Mouse (Mus musculus): ENCODE measurements around the gene Gm10577.
A peak's percentile ranks its signal among the peaks of the same experiment; 100 is the strongest.

Gm10577 gene

DNA sequence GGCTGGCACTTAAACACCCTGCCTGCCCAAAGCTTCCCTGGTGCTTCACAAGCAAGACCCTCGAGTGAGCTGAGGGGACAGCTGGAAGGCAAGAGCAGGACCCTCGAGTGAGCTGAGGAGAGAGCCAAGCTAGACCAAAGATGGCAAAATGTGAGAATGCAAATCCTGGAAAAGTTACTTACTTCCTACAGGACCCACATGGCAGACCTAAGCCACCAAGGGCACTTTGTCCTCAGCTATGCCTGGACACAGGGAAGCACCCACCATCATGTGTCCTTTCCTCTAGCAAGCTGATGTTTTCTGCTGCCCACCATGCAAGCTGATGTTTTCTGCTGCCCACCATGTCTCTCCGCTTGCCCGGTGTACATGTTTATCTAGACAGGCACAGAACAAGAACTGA lies at the start of gene Gm10577:
Gm10577 (minus strand) TSS at position 101 of the 400 bp plus-strand sequence.
- DNase-seq (ENCODE audit: low read depth, low spot score): no peak

DNA sequence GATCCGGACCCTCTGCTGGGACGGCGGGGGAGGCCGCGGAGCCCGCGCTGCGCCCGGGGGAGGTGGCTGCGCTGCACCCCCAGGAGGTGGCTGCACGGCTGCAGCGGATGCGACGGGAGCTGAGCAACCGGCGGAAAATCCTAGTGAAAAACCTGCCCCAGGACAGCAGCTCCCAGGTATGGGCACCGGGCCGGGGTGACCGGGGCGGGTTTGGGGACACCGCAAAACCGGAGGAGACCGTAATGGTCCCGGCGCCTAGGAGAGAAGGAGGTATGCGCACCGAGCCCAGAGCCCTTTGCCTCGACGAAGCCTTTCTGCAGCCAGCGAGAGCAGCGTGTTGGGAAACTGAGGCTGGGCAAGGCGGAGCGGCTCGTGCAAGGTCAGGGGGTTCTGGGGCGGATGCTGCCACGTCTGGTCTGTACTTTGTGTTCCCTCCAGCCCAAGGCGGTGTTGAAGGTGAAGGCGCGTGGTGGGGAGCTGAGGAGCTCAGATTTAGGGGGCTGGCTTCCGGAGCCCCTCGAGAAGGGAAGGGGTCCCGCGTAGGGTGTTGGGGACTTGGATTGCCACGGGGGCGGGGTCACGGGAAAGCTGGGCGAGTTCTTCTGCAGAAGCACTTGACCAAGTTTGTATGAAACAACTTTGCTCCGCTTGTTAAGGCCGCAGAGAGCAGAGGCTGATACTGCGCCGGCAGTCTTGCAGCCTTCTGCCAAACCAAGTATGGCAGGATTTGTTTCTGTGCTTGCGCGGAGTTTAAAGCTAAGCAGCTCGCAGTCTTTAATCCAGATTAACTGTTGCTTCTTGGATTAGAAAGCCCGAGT lies 48.9 kb upstream of the Gm10577 start:
- DNase-seq (ENCODE audit: low read depth, low spot score): peak; percentile 26

DNA sequence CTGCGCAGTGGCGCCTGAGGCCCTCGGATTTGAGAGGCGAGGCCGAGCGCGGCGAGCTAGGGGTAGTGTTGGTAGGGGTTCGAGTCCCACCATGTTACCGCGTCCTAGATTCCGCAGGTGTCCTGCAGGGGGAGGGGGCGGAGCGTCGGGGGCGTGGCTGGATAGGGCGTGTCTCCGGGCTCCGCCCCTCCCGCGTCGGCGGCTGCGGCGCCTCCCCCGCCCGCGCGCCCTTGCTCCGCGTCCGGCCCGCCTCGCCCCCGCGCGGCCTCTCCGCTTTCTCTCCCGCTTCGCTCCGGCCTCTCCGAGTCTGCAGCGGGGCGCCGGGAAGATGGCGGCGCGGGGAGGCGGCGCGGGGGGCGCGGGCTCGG lies 48.3 kb upstream of the Gm10577 start, which contains the start of gene Raver2:
Raver2 (plus strand) TSS at position 198 of the 368 bp plus-strand sequence.
- peak; percentile 38 for DNase-seq (ENCODE audit: low read depth, low spot score)

DNA sequence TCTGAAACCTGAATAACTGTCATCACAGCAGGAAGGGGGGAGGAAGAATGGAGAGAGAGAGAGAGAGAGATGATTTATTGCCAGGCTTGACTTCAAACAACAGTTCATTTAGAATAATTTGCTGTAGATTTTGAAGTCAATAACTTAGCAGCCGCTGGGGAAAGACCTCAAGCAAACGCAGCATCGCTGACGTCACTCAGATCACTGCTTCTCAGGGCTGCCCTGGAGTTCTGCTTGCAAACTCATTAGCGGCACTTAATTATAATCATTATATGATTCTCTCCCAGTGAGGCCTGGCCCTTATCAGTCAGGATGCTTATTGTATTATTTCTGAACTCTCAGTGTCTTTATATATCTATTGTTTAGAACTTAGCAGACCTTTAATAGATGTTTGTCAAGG lies 45.9 kb upstream of the Gm10577 start:
- DNase-seq (ENCODE audit: low read depth, low spot score): no peak

DNA sequence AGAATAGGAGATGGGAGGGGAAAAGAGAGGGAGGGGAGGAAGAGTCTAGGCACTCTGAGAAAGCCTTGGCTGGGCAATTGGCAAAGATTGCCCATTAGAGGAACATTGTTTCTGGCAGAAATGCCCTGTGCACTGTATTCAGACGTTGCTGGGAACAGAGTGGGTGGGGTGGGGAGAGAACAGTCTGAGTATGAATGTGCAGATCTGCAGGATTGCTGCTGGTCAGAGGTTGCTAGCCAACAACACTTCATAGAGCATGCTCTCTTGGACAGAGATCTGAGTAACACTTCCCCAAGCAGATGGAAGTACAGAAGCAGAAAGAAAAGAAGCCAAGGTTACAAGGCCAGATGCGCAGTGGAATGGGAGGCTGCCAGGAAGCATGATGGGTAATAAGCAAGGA lies 41.6 kb upstream of the Gm10577 start:
- no peak for DNase-seq (ENCODE audit: low read depth, low spot score)

DNA sequence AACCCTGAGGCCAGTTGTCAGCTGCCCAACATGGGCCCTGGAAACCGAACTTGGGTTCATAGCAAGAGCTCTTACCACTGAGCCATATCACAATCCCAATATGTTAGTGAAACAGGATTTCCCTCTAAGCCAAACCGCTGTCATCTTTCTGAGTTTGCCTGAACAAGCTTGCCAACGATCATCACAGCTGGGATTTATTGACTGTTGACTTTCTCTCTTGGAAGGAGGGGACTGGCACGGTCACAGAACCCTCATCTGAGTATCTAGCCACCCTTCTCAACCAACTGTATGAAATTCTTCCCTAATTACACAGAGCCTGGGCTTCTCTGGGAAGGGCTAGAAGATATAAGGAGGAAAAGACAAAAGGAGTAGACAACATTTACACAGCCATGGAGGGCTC lies 26.1 kb upstream of the Gm10577 start:
- DNase-seq (ENCODE audit: low read depth, low spot score): no peak

DNA sequence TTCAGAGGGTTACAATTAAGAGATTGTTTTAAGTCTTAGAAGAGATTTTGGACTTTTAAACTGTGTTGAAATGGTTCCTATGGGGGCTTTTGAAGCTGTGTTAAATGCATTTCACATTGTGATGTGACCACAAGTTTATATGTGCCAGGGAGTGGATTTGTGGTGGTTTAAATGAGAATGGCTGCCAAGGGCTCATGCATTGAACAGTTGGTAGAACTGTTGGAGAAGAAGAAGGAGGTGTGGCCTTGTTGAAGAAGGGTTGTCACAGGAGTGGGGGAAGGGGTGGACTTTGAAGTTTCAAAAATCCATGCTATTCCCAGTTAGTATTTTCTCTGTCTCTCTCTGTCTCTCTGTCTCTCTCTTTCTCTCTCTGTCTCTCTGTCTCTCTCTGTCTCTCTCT lies 23.7 kb upstream of the Gm10577 start:
- DNase-seq (ENCODE audit: low read depth, low spot score): no peak

DNA sequence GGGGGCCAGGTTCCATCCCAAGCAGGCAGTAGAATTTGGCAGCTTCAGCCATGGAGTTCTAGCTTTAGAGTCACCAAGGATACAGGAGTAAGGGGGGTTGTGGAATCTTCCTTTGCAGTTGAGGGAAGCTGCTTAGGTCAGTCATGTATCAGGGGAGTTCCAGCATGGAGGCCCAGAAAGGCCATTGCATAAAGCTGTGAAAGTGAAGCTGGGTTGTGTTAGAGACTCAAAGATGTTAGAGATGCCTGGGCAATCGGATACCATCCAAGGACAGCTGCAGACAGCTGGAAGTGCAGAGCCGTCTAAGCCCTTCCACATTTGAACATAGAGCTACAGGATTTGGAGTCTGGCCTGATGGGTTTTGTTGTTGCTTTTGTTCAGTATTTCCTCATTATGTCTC lies 23.2 kb upstream of the Gm10577 start:
- no peak for DNase-seq (ENCODE audit: low read depth, low spot score)

DNA sequence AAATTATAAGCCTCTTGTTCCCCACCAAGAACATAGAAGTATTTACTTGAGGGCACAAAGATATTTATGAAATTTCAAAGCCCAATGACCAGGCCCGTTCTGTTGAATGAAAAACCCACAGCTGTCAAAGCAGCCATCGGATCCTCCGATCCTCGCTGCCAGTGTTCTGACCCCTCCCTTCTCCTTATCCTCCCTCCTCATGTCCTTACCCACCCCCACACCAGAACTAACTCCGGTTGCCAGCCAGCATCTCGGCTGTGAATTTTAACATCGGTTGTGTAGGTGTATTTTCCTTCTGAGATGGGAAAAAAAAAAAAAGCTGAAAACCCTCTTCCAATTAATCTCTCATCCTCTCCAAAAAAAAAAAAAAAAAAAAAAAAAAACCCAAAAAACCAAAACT lies 16.7 kb upstream of the Gm10577 start:
- no peak for DNase-seq (ENCODE audit: low read depth, low spot score)

DNA sequence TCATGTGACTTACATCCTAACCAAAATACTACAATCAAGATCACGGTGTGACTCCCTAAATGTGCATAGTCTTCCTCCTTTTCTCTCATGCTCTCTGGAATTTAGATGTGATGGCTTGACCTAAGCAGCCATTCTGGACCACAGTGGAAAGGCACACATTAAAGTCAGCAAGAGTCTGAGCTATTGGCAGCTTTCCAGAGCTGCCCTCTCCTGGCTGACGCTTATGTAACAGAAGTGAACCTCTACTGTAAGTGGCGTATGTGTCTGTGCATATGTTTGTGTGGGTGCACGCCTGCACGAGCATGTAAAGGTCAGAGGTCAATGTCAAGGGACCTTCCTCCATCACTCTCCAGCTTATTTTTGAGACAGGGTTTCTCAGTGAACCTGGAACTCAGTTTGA lies 14.6 kb upstream of the Gm10577 start:
- no peak for DNase-seq (ENCODE audit: low read depth, low spot score)

DNA sequence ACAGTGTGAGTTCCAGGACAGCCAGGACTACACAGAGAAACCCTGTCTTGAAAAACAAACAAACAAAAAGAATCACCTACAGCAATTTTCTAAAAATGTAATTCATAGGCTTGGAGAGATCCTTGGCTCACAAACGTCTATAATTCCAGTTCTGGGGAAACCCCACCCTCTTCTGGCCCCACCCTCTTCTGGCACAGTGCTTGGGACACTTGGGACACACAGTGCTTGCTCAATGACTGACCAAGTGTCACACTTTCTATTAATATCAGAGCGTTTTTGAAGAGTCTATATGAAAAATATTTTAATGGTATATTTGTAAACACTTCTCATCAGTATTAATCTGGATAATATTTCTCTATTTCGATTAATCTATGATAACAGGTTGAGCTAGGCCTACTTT lies 12.6 kb upstream of the Gm10577 start:
- no peak for DNase-seq (ENCODE audit: low read depth, low spot score)

DNA sequence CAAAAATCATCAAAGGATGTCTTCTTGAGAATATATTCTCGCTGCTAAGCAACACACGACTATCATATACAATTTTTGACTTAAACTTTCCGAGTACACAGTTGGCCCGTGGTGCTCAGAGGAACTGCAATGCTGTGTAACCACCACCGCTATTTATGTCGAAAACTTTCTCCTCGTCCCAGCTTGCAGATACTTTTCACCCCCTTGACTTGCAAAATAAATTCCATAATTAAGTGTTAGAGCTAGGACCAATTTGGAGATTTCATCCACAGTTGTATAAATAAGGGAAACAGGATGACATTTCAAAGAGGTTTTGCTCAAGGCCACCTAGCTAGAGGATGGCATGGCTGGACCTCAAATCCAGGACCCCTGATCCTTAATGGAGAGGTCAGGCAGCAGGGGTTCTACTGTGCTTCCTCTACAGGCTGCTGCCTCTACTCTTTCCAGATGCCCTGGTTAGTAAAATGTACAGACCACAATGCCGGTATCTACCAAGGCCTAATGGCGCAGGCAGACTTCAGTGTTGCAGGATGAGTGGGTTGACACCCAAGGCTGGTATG lies 7.4 kb upstream of the Gm10577 start:
- no peak for DNase-seq (ENCODE audit: low read depth, low spot score)

DNA sequence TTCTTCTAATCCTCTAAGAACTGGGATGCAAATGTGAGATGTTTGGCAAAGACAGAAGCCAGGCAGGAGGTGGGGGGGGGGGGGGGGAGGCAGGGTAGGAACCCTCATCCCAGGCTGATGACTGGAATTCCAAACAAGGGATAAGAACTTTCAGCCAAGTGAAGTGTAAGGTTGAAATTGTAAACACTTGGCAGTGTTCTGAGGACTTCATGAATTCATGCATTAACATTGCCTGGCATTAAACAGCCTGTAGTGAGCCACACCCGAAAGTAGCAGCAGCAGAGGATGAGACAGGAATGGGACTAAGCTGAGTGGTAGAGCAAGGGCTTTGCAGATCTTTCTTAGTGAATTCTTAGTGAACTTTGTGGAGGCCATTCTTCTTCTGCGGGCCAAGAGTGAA lies 6.5 kb upstream of the Gm10577 start:
- DNase-seq (ENCODE audit: low read depth, low spot score): no peak

DNA sequence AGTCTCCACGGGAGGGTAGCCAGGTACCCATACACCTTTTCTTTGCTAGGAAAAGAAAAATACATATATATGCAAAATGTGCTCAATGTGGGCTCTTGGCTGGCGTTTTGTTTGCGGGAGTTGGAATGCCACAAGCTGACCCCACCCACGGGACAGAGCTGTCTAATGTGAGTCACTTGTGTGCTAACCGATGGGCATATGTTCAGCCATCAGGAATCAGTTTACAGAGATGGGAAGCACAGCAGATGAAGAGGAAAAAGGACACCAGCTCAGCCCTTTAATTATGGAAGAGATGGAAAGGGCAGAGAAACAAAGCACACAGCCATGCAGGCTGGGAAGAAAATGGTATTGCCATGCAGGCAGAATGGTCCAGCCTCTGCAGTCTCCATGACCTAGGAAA lies 6.1 kb upstream of the Gm10577 start:
- no peak for DNase-seq (ENCODE audit: low read depth, low spot score)

DNA sequence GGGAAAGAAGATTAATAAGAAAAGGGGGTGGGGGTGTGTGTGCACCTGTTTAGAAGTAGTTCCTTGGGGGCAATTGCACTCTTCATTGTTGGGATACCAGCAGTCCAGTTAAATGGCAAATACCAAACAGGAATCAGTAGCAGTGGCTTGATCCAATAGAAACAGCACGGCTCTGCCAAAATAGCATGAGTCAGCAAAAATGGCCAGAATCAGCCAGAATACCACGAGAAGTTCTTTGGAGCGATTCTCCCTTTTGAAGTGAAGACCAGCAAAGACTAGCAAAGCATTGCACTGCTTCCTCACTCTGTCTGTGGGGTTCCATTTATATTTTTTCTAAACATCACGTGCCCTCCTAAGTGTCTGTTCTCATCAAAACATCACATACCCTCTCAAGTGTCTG lies 2.7 kb downstream of the Gm10577 start:
- DNase-seq (ENCODE audit: low read depth, low spot score): no peak

DNA sequence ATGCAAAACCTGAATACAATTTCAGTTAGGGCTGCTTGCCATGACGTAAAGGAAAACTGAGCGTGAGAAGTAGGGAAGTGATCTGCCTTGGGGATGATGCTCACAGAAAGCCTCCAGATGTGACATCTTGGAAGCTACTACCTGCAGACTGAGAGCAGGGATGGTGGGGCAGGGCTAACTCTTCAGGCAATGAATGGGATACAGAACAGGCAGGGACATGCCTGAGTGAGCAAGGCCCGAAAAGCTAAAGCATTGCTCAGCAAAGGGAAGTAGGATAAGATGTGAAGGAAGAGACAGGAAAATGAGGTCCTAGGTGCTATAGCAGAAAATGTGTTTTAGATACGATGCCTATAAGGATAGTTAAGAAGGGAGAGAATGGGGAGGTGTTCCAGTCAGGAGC lies 11.4 kb downstream of the Gm10577 start:
- DNase-seq (ENCODE audit: low read depth, low spot score): no peak

DNA sequence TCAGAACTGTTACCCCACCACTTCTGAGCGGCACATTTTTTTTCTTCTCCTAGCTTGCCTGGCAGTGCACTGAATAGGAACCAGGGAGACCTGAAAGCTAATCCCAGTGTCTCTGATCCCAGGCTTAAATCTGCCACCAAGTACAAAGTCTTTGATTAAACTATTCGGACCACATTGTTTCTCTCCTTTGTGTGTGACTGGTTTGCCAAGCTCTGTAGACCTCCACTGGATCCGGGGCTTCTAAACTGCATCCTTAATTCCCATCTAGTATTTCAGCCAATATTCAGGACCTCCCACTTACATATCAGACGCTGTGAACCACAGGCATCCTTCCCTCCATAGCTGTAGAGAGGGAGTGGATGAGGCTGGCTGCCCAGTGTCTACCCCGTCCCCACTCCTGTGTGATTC lies 12.1 kb downstream of the Gm10577 start:
- no peak for DNase-seq (ENCODE audit: low read depth, low spot score)

DNA sequence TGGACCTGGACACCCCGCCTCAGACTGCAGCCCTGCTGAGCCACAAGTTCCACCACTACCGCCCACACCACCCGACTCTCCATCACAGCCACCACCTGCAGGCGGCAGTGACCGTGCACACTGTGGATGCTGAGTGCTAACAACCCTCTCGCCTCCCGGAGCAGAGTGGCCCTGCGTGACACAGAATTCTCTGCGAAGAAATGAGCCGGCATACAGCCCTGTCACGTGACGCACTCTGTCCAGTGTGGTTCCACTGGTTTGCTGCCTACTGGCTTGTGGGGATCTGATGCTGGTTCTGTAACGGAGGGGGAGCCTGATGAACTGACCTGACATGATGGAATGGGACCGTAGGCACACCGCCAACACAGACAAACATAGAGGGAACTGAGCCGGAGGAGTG lies 17.5 kb downstream of the Gm10577 start:
- no peak for DNase-seq (ENCODE audit: low read depth, low spot score)

DNA sequence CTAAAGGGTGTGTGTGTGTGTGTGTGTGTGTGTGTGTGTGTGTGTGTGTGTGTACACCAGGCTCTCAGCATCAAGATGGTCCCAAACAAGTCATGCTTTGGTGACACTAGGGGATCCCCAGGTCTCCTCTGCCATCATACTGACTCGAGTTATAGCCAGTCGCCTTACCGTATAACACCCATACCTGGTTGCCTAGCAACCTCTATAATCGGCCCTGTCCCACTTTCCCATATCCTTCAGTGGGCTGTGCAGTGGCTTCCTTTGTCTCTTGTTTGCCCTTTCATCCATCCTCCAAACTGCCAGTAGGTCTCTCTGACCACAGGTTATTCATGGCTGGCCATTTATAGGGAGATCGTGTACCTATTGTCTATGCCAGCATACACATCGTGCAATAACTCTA lies 19.4 kb downstream of the Gm10577 start:
- DNase-seq (ENCODE audit: low read depth, low spot score): no peak

DNA sequence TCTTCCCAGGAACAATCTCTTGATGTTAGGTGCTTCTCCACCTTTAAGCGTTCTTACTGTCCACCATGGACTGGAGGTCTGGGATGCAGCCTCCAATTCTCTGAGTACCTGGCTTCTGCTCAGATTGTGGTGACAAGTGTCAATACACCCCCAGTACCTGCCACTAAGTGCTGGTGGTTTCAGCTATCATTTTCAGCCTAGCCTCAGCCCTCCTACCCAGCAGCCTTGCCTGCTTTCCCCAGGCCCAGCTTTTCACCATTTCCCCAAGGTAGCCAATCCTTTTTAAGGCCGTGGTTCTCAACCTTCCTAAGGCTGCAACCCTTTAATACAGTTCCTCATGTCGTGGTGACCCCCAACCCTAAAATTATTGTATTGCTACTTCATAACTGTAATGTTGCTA lies 19.9 kb downstream of the Gm10577 start:
- no peak for DNase-seq (ENCODE audit: low read depth, low spot score)

DNA sequence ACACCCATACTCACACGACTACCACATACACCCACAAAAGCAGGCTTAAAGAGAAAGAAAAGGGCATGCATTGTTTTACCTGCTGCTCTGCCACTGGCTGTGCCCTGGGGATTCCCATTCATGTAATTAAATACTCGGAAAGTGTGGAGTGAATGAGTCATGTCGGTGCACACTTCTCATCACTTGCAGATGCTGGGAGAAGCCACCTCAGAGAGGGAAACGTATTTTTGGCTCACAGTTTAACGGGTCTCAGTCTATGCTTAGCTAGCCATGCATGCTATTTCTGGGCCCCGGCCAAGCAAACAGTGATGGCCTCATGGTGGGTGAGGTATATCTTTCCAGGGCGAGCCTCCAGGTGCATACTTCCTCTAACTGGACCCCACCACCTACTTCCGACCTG lies 21.6 kb downstream of the Gm10577 start:
- DNase-seq (ENCODE audit: low read depth, low spot score): no peak

DNA sequence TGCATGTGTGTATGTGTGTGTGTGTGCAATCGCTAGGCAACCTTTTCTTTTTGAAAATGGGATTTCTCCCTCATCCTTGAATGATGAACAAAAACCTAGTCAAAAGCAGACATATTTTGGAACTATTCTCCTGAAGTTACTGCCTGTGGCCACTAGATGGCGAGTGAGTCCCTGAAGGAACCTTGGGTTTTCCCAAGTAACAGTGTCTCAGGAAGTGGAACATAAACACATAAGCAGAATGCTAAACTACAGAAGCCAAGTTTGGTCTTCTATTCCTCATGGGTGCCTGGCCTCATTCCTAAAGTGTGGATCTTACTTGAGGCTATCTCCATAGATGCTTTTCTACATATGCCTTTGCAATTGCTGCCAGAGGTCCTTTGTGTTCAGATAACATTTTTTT lies 22.4 kb downstream of the Gm10577 start:
- DNase-seq (ENCODE audit: low read depth, low spot score): no peak

DNA sequence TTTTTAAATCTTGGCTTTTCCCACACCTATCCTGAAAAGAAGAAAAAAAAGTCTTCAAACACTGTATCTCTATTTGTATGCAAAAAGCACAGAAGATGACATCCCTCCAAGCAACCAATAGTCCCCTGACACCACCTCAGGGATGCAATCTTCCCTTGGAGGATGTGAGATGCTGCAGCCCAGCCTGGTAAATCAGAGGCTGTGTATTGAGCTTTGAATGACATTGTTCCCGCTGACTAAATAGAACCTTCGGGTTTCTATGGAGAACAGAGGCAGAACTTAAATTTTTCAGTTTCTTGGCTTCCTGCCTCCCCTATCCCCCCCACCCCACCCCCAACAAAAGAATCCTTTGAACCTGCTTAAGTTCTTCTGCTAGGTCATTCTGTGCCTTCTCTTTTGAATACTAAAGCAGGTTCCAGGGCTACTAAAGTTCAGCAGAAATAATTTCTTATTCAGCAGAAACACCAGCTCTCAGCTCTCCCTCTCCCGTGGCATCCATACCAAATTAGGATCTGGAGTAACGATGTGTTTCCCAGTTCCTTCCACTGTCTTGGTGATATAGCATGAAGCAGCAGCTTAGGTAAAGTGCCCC lies 24.3 kb downstream of the Gm10577 start:
- no peak for DNase-seq (ENCODE audit: low read depth, low spot score)

Data from embryo, embryonic 11.5 days (tissue).